Mouse (Mus musculus) stomach, embryonic 15.5 days (tissue): ENCODE measurements around the gene Pde6h. TPM values are rescaled to one million over a fixed set of nuclear protein-coding genes. Genes with fewer than 3 reads are reported as not detected.

Source experiments
- ATAC-seq: fragments of 200-750 bp; cut with Nextera tagmentation; 2 replicates; pipeline ENCODE4 v1.8.0; 2017; ENCODE audit warnings: low read depth, moderate number of reproducible peaks, moderate TSS enrichment; ENCODE audit not compliant: insufficient read depth, low FRiP score
- H3K27ac ChIP-seq: fragments of 300-500 bp; sonication (generic); 2 replicates; pipeline ENCODE4 v1.5.1; 2015; ENCODE audit warnings: mild to moderate bottlenecking, inconsistent platforms
- H3K27me3 ChIP-seq: fragments of 300-500 bp; sonication (generic); replicated peaks from 2 replicates; pipeline ENCODE4 v1.6.1; 2015; ENCODE audit warnings: inconsistent platforms
- H3K36me3 ChIP-seq: fragments of 300-500 bp; sonication (generic); 2 replicates; pipeline ENCODE4 v1.6.1; 2015; ENCODE audit warnings: inconsistent platforms
- H3K4me1 ChIP-seq: fragments of 300-500 bp; sonication (generic); 2 replicates; pipeline ENCODE4 v1.6.1; 2015; ENCODE audit warnings: inconsistent platforms
- H3K4me2 ChIP-seq: fragments of 300-500 bp; sonication (generic); 2 replicates; pipeline ENCODE4 v1.6.1; 2015; ENCODE audit warnings: mild to moderate bottlenecking, inconsistent platforms
- H3K4me3 ChIP-seq: fragments of 300-500 bp; sonication (generic); replicated peaks from 2 replicates; pipeline ENCODE4 v1.5.1; 2015; ENCODE audit warnings: inconsistent platforms
- H3K9ac ChIP-seq: fragments of 300-500 bp; sonication (generic); 2 replicates; pipeline ENCODE4 v1.6.1; 2015; ENCODE audit warnings: inconsistent platforms
- H3K9me3 ChIP-seq: fragments of 300-500 bp; sonication (generic); 2 replicates; pipeline ENCODE4 v1.6.1; 2016; ENCODE audit warnings: inconsistent platforms
- WGBS: fragments of 180-500 bp; shearing (Covaris S2); methylation state at CpG from one replicate; pipeline ENCODE4 v1.1.7; 2015; 5-methylcytosine and 5-hydroxymethylcytosine counted together
- polyA plus RNA-seq: library from polyadenylated mRNA; unstranded; fragments of >200 nt; fragmentation: Nextera tagmentation; extraction: Ambion mirVana; gene quantifications from 2 replicates; pipeline ENCODE4 v1.2.1, GENCODE M21; 2015

The Pde6h gene
- polyA plus RNA-seq, 1 experiment from 2014 or later: not detected

GRCm38 (mm10) chr6:136931246-136931645, 7.6 kb downstream of the Pde6h start:
- Histone ChIP-seq H3K4me1 (peaks cover 12% of the 10 kb centered on the region), H3K4me2 (peak overlapping the region; percentile 38; the same call in 1 of the 2 replicates), H3K27me3 (no peaks in the 10 kb centered on the region), H3K9me3 (no peaks in the 10 kb centered on the region), H3K4me3 (no peak overlapping the region; the same call in 1 of the 2 replicates), H3K36me3 (no peaks in the 10 kb centered on the region), H3K27ac (peak overlapping the region; percentile 87), H3K9ac (no peak overlapping the region)
- 70% methylated on average over 13 of the region's 13 CpGs for WGBS
- no peak for ATAC-seq

DNA sequence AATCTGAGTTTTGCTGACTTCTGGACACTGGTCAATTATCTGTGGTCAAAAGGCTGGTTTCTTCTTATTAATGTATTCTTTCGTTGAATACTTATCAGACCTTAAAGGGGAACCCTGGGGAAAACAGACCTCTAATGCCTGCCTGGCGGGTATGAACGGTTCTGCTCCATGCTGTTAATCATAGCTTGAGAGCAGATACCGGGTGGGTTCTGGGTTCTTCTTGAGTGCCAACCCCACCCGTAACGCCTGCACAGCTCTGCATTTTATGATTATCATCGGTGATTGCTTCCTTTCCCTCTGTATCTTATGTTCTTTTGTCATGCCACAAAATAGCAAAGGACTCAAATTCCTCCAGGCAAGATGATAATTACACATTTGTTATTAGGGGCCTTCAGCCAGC, 10.4 kb downstream of the Pde6h start:
- 69% methylated on average over 7 of the region's 7 CpGs for WGBS
- no peak overlapping the region for H3K9ac ChIP-seq
- peaks cover 12% of the 10 kb centered on the region for H3K4me1 ChIP-seq
- H3K4me2 ChIP-seq: no peak overlapping the region
- H3K27me3 ChIP-seq: no peaks in the 10 kb centered on the region
- no peak for ATAC-seq
- H3K36me3 ChIP-seq: no peaks in the 10 kb centered on the region
- no peaks in the 10 kb centered on the region for H3K9me3 ChIP-seq
- H3K27ac ChIP-seq: no peak overlapping the region
- no peak overlapping the region for H3K4me3 ChIP-seq

GRCm38 (mm10) chr6:136935233-136935632, 11.6 kb downstream of the Pde6h start:
- ATAC-seq: no peak
- no peak overlapping the region for H3K9ac ChIP-seq
- H3K27ac ChIP-seq: no peak overlapping the region
- H3K4me1 ChIP-seq: peaks cover 13% of the 10 kb centered on the region
- no peak overlapping the region for H3K4me2 ChIP-seq
- no peaks in the 10 kb centered on the region for H3K27me3 ChIP-seq
- no peaks in the 10 kb centered on the region for H3K36me3 ChIP-seq
- no peak overlapping the region for H3K4me3 ChIP-seq
- H3K9me3 ChIP-seq: no peaks in the 10 kb centered on the region
- 59% methylated on average over 3 of the region's 3 CpGs for WGBS

- Histone ChIP-seq H3K4me2 (no peak overlapping the region), H3K4me1 (peaks cover 13% of the 10 kb centered on the region), H3K4me3 (no peak overlapping the region), H3K9ac (no peak overlapping the region), H3K27ac (no peak overlapping the region), H3K36me3 (no peaks in the 10 kb centered on the region), H3K27me3 (no peaks in the 10 kb centered on the region), H3K9me3 (no peaks in the 10 kb centered on the region)
- ATAC-seq: no peak
- 68% methylated on average over 9 of the region's 9 CpGs for WGBS
Observed at GRCm38 (mm10) chr6:136936361-136936760, 12.7 kb downstream of the Pde6h start.

- Histone ChIP-seq H3K9ac (no peak overlapping the region), H3K4me3 (no peak overlapping the region), H3K9me3 (no peaks in the 10 kb centered on the region), H3K4me1 (peaks cover 18% of the 10 kb centered on the region), H3K36me3 (no peaks in the 10 kb centered on the region), H3K27ac (no peak overlapping the region), H3K4me2 (no peak overlapping the region), H3K27me3 (no peaks in the 10 kb centered on the region)
- WGBS: 75% methylated on average over 3 of the region's 3 CpGs
- ATAC-seq: no peak
Observed at GRCm38 (mm10) chr6:136937117-136937516, 13.5 kb downstream of the Pde6h start.

- no peaks in the 10 kb centered on the region for H3K27me3 ChIP-seq
- no peak overlapping the region for H3K9ac ChIP-seq
- H3K4me2 ChIP-seq: no peak overlapping the region
- no peak overlapping the region for H3K27ac ChIP-seq
- WGBS: 71% methylated on average over 18 of the region's 18 CpGs
- no peaks in the 10 kb centered on the region for H3K36me3 ChIP-seq
- no peaks in the 10 kb centered on the region for H3K9me3 ChIP-seq
- no peak overlapping the region for H3K4me3 ChIP-seq
- ATAC-seq: no peak
- H3K4me1 ChIP-seq: peaks cover 18% of the 10 kb centered on the region
Observed at GRCm38 (mm10) chr6:136938331-136939126, 14.9 kb downstream of the Pde6h start.

GRCm38 (mm10) chr6:136939326-136940187, 15.9 kb downstream of the Pde6h start:
- Histone ChIP-seq H3K36me3 (no peaks in the 10 kb centered on the region), H3K27me3 (no peaks in the 10 kb centered on the region), H3K4me3 (no peak overlapping the region), H3K4me1 (peaks cover 18% of the 10 kb centered on the region), H3K27ac (peak overlapping the region; percentile 80; the same call in 1 of the 2 replicates), H3K4me2 (no peak overlapping the region), H3K9me3 (no peaks in the 10 kb centered on the region), H3K9ac (no peak overlapping the region)
- no peak for ATAC-seq
- 64% methylated on average over 13 of the region's 14 CpGs for WGBS

DNA sequence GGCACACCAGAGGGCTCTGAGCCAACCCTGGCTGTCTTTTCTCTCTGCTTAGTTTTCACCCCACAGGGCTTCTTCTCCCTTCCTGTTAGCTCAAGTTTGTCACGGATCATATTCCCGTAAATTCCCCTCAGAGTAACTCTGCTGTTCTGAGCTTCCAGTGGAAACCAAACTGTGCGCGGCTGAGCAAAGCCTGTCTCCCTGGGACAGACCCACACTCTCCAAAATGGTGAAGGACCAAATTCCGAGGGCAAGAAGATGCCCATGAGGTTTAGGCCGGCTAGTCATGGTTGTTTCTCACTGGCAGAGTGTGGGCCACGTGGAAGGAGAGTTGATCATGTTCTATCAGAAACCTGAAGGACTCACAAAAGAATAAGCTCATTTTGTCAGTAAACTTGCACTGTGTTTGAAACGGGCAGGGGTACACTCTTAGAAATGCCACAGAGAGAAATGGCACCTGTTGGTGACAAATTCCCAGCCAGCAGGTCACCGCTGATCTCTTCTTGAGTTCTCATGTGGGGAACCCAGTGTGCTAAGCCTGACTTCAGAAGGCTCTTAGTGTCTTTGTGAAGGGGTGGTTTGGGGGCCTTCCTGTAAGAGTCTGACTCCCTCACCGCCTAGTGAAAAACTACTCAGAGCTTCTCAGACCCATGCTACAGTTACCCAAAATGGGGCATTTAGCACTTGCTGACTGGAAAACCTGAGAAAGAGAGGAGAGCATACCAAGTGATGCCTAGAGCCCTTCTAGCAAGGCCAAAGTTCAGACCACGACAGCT, 16.7 kb downstream of the Pde6h start:
- peak overlapping the region; percentile 9; the same call in 1 of the 2 replicates for H3K4me2 ChIP-seq
- peak overlapping the region; percentile 80 for H3K27ac ChIP-seq
- WGBS: 67% methylated on average over 11 of the region's 11 CpGs
- H3K9ac ChIP-seq: no peak overlapping the region
- H3K27me3 ChIP-seq: no peaks in the 10 kb centered on the region
- H3K4me1 ChIP-seq: peaks cover 18% of the 10 kb centered on the region
- no peaks in the 10 kb centered on the region for H3K9me3 ChIP-seq
- ATAC-seq: no peak
- H3K36me3 ChIP-seq: no peaks in the 10 kb centered on the region
- peak overlapping the region; percentile 1; the same call in 1 of the 2 replicates for H3K4me3 ChIP-seq

- no peaks in the 10 kb centered on the region for H3K27me3 ChIP-seq
- peak within 1 kb of the TSS; percentile 80 for H3K27ac ChIP-seq
- peak within 1 kb of the TSS; percentile 31 for H3K4me2 ChIP-seq
- WGBS: 22% methylated on average over 12 of the region's 12 CpGs
- H3K9ac ChIP-seq: no peak within 1 kb of the TSS
- H3K9me3 ChIP-seq: no peaks in the 10 kb centered on the region
- H3K36me3 ChIP-seq: no peaks in the 10 kb centered on the region
- peaks cover 18% of the 10 kb centered on the region for H3K4me1 ChIP-seq
- ATAC-seq: peak; percentile 48; the same call in 1 of the 2 replicates
- peak within 1 kb of the TSS; percentile 1; the same call in 1 of the 2 replicates for H3K4me3 ChIP-seq
Observed at GRCm38 (mm10) chr6:136941051-136942021, 17.7 kb downstream of the Pde6h start, which contains the start of gene Arhgdib. Gene Arhgdib, minus strand, starts transcription at chr6:136941899.

GRCm38 (mm10) chr6:136942280-136942679, 18.6 kb downstream of the Pde6h start:
- Histone ChIP-seq H3K4me3 (no peak overlapping the region), H3K4me1 (peaks cover 18% of the 10 kb centered on the region), H3K9ac (no peak overlapping the region), H3K4me2 (no peak overlapping the region), H3K27me3 (no peaks in the 10 kb centered on the region), H3K9me3 (no peaks in the 10 kb centered on the region), H3K36me3 (no peaks in the 10 kb centered on the region), H3K27ac (no peak overlapping the region)
- no peak for ATAC-seq
- 83% methylated on average over 9 of the region's 9 CpGs for WGBS
